Mouse (Mus musculus): ENCODE measurements at regions not wholly inside any gene's neighbourhood (a gene's known extent, or its start where the extent isn't known, plus 50 kb on each side); places are given as distances from the start of the nearest gene placed in this dataset.

DNA sequence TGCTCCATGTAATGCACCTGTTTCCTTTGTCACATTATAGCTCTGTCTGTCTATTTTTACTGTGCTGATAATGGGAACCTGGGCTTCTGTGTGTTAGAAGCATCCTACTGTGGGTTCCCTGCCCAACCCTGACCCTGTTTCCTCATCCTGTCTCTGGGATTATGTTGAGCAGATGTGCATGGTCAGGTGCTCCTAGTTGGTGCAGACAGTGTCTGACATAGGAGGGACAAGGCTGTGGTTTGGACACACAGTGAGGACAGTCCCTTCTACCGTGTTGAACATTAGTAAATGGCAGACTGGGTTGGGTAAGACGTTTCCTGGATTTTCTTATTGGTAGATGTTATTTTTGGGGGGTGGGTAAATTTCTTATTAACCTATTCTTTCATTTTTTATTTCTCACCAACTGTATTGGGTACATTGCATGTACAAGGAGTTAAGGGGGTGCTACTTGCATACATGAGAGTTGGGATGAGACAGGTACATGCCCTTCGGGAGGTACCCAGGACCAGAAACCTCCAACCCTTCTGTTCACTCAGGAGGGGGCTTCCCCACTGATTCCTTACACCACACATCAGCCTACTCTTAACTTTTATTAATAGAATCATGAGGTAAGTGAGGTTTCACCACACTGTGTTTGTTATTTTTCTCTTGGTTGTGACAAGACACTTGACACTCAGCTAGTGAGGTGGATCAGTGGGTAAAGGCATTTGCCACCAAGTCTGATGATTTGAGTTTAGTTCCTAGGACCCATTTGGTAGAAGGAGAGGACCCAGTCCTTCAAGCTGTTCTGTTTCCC lies 97.1 kb downstream of the Tpra1 start:
- 0 out of 2 replicates have a peak, but pooled peaks cover 7% of the 10 kb centered on the region for H3K4me1 ChIP-seq (ENCODE audit: control insufficient read depth, insufficient read depth, low read length)
- H3K4me3 ChIP-seq (ENCODE audit: low read depth, low read length): no peak overlapping the region
- no peaks in the 10 kb centered on the region for H3K27me3 ChIP-seq (ENCODE audit: control insufficient read depth, insufficient read depth, low read length)
- ATAC-seq (ENCODE audit: low read depth): no peak
- no peak overlapping the region for H3K4me2 ChIP-seq (ENCODE audit: low read depth, low read length)
- H3K9ac ChIP-seq (replicated peaks; ENCODE audit: low read depth, low read length): no peak overlapping the region
- H3K9me3 ChIP-seq (ENCODE audit: control insufficient read depth, low read length): no peaks in the 10 kb centered on the region
- no peak overlapping the region for H3K27ac ChIP-seq (ENCODE audit: low read depth, low read length)
- WGBS: 91% methylated on average over 3 of the region's 3 CpGs
- no peaks in the 10 kb centered on the region for H3K36me3 ChIP-seq (ENCODE audit: control insufficient read depth, insufficient read depth, low read length)

DNA sequence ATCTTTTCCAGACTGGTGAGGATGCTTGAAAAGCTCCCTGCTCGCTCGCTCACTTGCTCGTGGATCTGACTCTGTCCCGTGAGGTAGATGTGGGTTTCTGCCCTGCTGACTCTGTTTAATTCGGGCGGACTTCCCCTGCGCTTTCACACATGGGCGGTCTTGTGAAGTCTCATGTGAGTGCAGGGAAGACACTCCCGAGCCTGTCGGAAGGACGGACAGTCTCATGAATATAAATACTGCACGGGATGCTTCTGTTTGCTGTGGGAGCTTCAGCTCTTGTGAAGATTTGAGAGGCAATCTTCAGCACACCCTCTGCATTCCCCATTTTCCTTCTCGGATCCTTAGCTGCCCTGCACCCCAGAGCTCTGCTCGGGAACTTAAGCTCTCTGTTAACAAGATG lies 98.3 kb downstream of the Tpra1 start:
- Histone ChIP-seq H3K9ac (replicated peaks; ENCODE audit: low read depth, low read length) (no peak overlapping the region), H3K36me3 (ENCODE audit: control insufficient read depth, insufficient read depth, low read length) (no peaks in the 10 kb centered on the region), H3K9me3 (ENCODE audit: control insufficient read depth, low read length) (no peaks in the 10 kb centered on the region), H3K27me3 (ENCODE audit: control insufficient read depth, insufficient read depth, low read length) (no peaks in the 10 kb centered on the region), H3K4me2 (ENCODE audit: low read depth, low read length) (no peak overlapping the region), H3K4me1 (ENCODE audit: control insufficient read depth, insufficient read depth, low read length) (0 out of 2 replicates have a peak, but pooled peaks cover 7% of the 10 kb centered on the region), H3K4me3 (ENCODE audit: low read depth, low read length) (no peak overlapping the region), H3K27ac (ENCODE audit: low read depth, low read length) (no peak overlapping the region)
- 24% methylated on average over 14 of the region's 14 CpGs for WGBS
- ATAC-seq (ENCODE audit: low read depth): no peak

DNA sequence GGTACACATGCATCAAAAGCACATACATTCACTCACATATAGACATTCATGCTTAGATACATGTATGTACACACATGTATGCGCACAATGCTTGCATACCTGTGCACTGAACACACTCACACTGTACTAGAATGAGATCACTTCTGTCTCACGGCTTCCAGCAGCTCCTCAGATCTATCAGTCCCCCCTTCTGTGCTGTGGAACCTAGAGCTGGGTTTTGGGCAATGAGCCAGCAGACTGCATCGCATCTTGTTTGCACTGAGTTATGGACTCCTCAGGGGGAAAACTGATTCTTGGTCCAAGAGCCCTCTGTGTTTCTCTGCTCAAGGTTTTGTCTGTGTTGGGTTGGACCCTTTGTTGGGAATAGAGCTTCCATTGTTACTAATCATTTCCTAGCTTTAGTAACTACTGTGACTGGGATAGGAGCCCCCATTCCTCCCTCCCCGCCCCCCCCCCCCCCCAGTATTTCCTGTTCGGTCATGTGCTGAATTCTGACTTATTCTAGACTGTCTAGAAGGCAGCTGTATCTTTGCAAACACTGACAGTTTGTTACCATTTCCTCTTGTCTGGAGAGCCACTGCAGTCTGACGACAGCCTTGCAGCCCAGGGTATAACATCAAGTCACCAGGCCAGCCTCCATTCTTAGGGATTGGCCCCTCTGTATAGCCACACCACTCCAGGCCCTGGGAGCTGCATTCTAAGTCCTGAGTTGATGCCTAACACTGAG lies 101.3 kb downstream of the Tpra1 start:
- H3K27me3 ChIP-seq (ENCODE audit: control insufficient read depth, insufficient read depth, low read length): no peaks in the 10 kb centered on the region
- H3K4me3 ChIP-seq (ENCODE audit: low read depth, low read length): no peak overlapping the region
- H3K9ac ChIP-seq (replicated peaks; ENCODE audit: low read depth, low read length): no peak overlapping the region
- H3K4me1 ChIP-seq (ENCODE audit: control insufficient read depth, insufficient read depth, low read length): peaks cover 18% of the 10 kb centered on the region
- H3K36me3 ChIP-seq (ENCODE audit: control insufficient read depth, insufficient read depth, low read length): no peaks in the 10 kb centered on the region
- no peak overlapping the region for H3K27ac ChIP-seq (ENCODE audit: low read depth, low read length)
- ATAC-seq (ENCODE audit: low read depth): peak; percentile 55; the same call in 1 of the 2 replicates
- H3K4me2 ChIP-seq (ENCODE audit: low read depth, low read length): no peak overlapping the region
- 37% methylated on average over 6 of the region's 6 CpGs for WGBS
- H3K9me3 ChIP-seq (ENCODE audit: control insufficient read depth, low read length): no peaks in the 10 kb centered on the region

DNA sequence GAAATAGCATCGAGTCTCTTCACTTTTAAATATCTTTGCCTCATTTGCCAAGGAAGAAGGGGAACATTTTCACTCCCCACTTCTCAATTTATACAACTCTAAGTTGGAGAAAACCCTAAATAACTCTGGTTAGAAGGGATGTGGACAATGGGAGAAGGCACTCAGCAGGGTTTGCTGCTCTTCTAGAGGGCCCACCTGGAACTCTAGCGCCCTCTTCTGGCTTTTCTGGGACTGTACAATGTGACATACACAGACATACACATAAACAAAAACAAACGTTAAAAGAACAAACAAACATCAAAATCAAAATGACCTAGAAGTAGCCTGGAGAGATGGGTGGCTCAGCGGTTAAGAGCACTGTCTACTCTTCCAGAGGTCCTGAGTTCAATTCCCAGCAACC lies 103.0 kb downstream of the Tpra1 start:
- Histone ChIP-seq H3K36me3 (ENCODE audit: control insufficient read depth, insufficient read depth, low read length) (no peaks in the 10 kb centered on the region), H3K4me3 (ENCODE audit: low read depth, low read length) (no peak overlapping the region), H3K4me2 (ENCODE audit: low read depth, low read length) (no peak overlapping the region), H3K27me3 (ENCODE audit: control insufficient read depth, insufficient read depth, low read length) (no peaks in the 10 kb centered on the region), H3K9ac (replicated peaks; ENCODE audit: low read depth, low read length) (no peak overlapping the region), H3K27ac (ENCODE audit: low read depth, low read length) (no peak overlapping the region), H3K4me1 (ENCODE audit: control insufficient read depth, insufficient read depth, low read length) (peaks cover 27% of the 10 kb centered on the region), H3K9me3 (ENCODE audit: control insufficient read depth, low read length) (no peaks in the 10 kb centered on the region)
- ATAC-seq (ENCODE audit: low read depth): no peak
- 55% methylated on average over 4 of the region's 4 CpGs for WGBS

DNA sequence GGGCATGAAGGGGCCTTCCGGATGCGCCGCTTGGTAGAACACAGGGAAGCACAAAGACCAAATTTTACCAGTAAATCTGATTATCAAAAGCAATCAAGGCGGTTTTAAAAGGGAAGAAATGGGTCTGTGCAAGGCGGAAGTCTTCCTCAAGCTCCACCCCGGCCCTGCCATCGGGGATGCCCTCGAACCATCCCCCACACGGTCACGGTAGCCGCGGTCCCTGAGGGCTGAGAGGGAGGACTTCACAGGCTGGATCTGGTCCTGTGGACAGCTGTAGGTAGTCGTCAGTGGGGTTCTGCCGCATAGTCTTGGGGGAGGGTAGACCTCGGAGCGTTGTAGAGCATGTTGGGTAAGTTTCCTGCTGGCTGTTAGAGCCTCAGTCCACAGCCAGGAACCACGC lies 104.9 kb downstream of the Tpra1 start:
- Histone ChIP-seq H3K9ac (replicated peaks; ENCODE audit: low read depth, low read length) (no peak overlapping the region), H3K4me2 (ENCODE audit: low read depth, low read length) (peak overlapping the region; percentile 6; the same call in 1 of the 2 replicates), H3K4me3 (ENCODE audit: low read depth, low read length) (no peak overlapping the region), H3K9me3 (ENCODE audit: control insufficient read depth, low read length) (no peaks in the 10 kb centered on the region), H3K27me3 (ENCODE audit: control insufficient read depth, insufficient read depth, low read length) (no peaks in the 10 kb centered on the region), H3K27ac (ENCODE audit: low read depth, low read length) (peak overlapping the region; percentile 17; the same call in 1 of the 2 replicates), H3K4me1 (ENCODE audit: control insufficient read depth, insufficient read depth, low read length) (peaks cover 27% of the 10 kb centered on the region), H3K36me3 (ENCODE audit: control insufficient read depth, insufficient read depth, low read length) (no peaks in the 10 kb centered on the region)
- ATAC-seq (ENCODE audit: low read depth): no peak
- WGBS: 13% methylated on average over 17 of the region's 17 CpGs

DNA sequence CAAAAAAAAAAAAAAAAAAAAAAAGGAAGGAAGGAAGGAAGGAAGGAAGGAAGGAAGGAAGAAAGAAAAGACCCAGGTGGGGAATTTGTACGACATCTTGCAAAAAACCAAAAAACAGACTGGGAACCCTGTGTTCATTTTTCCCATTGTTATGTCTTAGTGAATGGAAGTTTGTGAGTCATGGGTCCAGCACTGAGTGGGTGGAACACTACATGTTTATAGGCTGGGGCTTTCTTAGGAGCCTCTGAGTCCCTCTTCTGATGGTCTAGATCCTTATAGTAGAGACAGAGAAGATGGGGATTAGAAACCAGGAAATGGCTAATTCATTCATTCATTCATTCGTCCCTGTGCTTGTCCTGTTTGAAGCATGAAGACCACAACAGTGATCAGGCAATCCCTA lies 105.5 kb downstream of the Tpra1 start:
- Histone ChIP-seq H3K36me3 (ENCODE audit: control insufficient read depth, insufficient read depth, low read length) (no peaks in the 10 kb centered on the region), H3K27ac (ENCODE audit: low read depth, low read length) (no peak overlapping the region; the same call in 1 of the 2 replicates), H3K4me3 (ENCODE audit: low read depth, low read length) (no peak overlapping the region), H3K27me3 (ENCODE audit: control insufficient read depth, insufficient read depth, low read length) (no peaks in the 10 kb centered on the region), H3K9me3 (ENCODE audit: control insufficient read depth, low read length) (no peaks in the 10 kb centered on the region), H3K4me1 (ENCODE audit: control insufficient read depth, insufficient read depth, low read length) (peaks cover 29% of the 10 kb centered on the region), H3K4me2 (ENCODE audit: low read depth, low read length) (no peak overlapping the region), H3K9ac (replicated peaks; ENCODE audit: low read depth, low read length) (no peak overlapping the region)
- ATAC-seq (ENCODE audit: low read depth): no peak
- WGBS: 75% methylated on average over 2 of the region's 2 CpGs

DNA sequence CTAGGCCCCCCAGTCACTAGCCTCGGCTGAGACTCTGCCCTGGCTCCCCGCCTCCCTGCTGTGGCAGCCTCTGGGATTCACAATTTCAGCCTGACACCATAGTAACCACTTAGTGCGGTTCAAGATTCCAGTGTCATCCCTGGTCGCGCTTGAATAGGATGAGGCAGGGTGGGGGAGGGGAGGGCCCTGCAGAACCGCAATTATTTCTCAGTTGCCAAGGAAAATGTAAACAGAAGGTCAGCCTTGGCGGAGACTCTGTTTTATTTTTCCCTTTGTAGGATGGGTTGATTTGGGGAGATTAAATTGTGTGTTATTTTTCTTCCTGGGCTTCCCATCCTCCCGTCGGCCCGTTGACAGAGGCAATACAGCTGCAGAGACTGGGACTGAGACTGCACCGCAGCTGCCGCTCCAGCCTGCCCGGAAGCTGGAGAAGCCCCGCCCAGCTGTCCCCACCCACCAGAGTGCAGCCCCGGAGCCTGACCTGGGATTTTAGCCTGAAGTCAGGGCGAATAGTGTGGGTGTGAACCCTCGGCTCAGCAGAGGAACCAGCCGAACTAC lies 106.6 kb downstream of the Tpra1 start:
- H3K4me3 ChIP-seq (ENCODE audit: low read depth, low read length): no peak overlapping the region
- peaks cover 34% of the 10 kb centered on the region for H3K4me1 ChIP-seq (ENCODE audit: control insufficient read depth, insufficient read depth, low read length)
- H3K27me3 ChIP-seq (ENCODE audit: control insufficient read depth, insufficient read depth, low read length): no peaks in the 10 kb centered on the region
- H3K27ac ChIP-seq (ENCODE audit: low read depth, low read length): peak overlapping the region; percentile 58
- H3K4me2 ChIP-seq (ENCODE audit: low read depth, low read length): peak overlapping the region; percentile 35
- 0 out of 2 replicates have a peak overlapping the region, but pooled peaks have one; percentile 12 for H3K9ac ChIP-seq (replicated peaks; ENCODE audit: low read depth, low read length)
- H3K9me3 ChIP-seq (ENCODE audit: control insufficient read depth, low read length): no peaks in the 10 kb centered on the region
- H3K36me3 ChIP-seq (ENCODE audit: control insufficient read depth, insufficient read depth, low read length): no peaks in the 10 kb centered on the region
- under 1% methylated on average over 18 of the region's 18 CpGs for WGBS
- ATAC-seq (ENCODE audit: low read depth): peak; percentile 77

DNA sequence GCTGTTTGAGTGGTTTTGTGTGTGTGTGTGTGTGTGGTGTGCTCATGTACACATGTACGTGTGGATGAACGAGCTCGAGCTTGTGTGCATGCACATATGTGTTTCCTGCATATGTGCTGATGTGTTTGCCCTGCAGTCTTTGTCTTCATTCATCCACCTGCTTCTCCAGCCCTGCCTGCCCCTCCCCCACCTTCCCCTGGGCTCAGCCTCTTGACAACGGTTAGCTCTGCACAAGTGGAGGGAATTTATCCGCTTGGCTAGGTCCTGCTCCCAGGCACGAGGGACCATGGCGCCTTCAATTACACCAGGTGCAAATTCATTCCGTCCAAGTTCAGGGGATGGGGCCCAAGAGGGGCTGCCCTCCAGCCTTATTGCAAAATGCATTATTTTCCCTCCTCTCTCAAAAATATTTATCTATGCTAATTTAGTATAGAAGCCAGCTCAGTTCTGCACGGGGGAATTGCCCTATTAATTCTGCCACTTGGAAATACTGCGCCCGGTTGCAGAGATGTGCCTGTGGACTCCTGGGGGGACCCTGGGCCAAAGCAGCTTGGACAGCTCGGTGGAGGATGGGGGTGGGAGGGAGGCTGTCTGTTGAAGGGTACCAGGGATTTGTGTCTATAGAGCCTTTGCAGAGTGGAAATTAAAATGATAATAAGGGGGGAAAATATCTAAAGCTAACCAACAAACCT lies 111.1 kb downstream of the Tpra1 start:
- WGBS: 10% methylated on average over 12 of the region's 12 CpGs
- H3K27ac ChIP-seq (ENCODE audit: low read depth, low read length): peak overlapping the region; percentile 69
- no peak overlapping the region for H3K4me3 ChIP-seq (ENCODE audit: low read depth, low read length)
- ATAC-seq (ENCODE audit: low read depth): peak; percentile 79
- H3K27me3 ChIP-seq (ENCODE audit: control insufficient read depth, insufficient read depth, low read length): no peaks in the 10 kb centered on the region
- peak overlapping the region; percentile 14; the same call in 1 of the 2 replicates for H3K4me2 ChIP-seq (ENCODE audit: low read depth, low read length)
- H3K9me3 ChIP-seq (ENCODE audit: control insufficient read depth, low read length): no peaks in the 10 kb centered on the region
- no peaks in the 10 kb centered on the region for H3K36me3 ChIP-seq (ENCODE audit: control insufficient read depth, insufficient read depth, low read length)
- H3K9ac ChIP-seq (replicated peaks; ENCODE audit: low read depth, low read length): no peak overlapping the region
- H3K4me1 ChIP-seq (ENCODE audit: control insufficient read depth, insufficient read depth, low read length): peaks cover 29% of the 10 kb centered on the region
